Mouse (Mus musculus) stomach, postnatal 0 days (tissue): ENCODE results near the gene Uaca. TPM values are rescaled to one million over a fixed set of nuclear protein-coding genes. Genes with fewer than 3 reads are reported as not detected.

Source experiments
- ATAC-seq: fragments of 200-750 bp; cut with Nextera tagmentation; 2 replicates; pipeline ENCODE4 v1.8.0; 2017; ENCODE audit not compliant: low FRiP score, low TSS enrichment
- DNase-seq: peaks from one replicate; pipeline ENCODE4 v3.0.0-alpha.2; 2016; ENCODE audit warnings: low spot score
- H3K27ac ChIP-seq: fragments of 300-500 bp; sonication (generic); replicated peaks from 2 replicates; pipeline ENCODE4 v1.5.1; 2014; ENCODE audit warnings: mild to moderate bottlenecking, control low read depth
- H3K27me3 ChIP-seq: fragments of 300-500 bp; sonication (generic); 2 replicates; pipeline ENCODE4 v1.6.1; 2014; ENCODE audit warnings: low read length; ENCODE audit not compliant: control insufficient read depth, insufficient read depth
- H3K36me3 ChIP-seq: fragments of 300-500 bp; sonication (generic); 2 replicates; pipeline ENCODE4 v1.6.1; 2014; ENCODE audit warnings: low read length, mixed read lengths; ENCODE audit not compliant: control insufficient read depth, insufficient read depth
- H3K4me1 ChIP-seq: fragments of 300-500 bp; sonication (generic); replicated peaks from 2 replicates; pipeline ENCODE4 v1.6.1; 2014; ENCODE audit warnings: antibody characterized with exemption; ENCODE audit not compliant: control insufficient read depth, insufficient read depth
- H3K4me2 ChIP-seq: fragments of 300-500 bp; sonication (generic); replicated peaks from 2 replicates; pipeline ENCODE4 v1.6.1; 2014; ENCODE audit warnings: low read depth, mild to moderate bottlenecking, control low read depth, moderate library complexity
- H3K4me3 ChIP-seq: fragments of 300-500 bp; sonication (generic); 2 replicates; pipeline ENCODE4 v1.5.1; 2014; ENCODE audit warnings: low read depth, low read length, control low read depth
- H3K9ac ChIP-seq: fragments of 300-500 bp; sonication (generic); 2 replicates; pipeline ENCODE4 v1.6.1; 2014; ENCODE audit warnings: mild to moderate bottlenecking, low read length, control low read depth, mixed read lengths
- H3K9me3 ChIP-seq: fragments of 300-500 bp; sonication (generic); 2 replicates; pipeline ENCODE4 v1.6.1; 2016; ENCODE audit warnings: low read length; ENCODE audit not compliant: control insufficient read depth
- CTCF ChIP-seq: IDR thresholded peaks from 2 replicates; pipeline ENCODE4 v1.5.1; 2016; ENCODE audit warnings: antibody characterized with exemption, low read depth, mild to moderate bottlenecking, moderate library complexity
- EP300 ChIP-seq: optimal IDR thresholded peaks from 2 replicates; pipeline ENCODE3; 2016; ENCODE audit warnings: antibody characterized with exemption
- WGBS: fragments of 180-500 bp; shearing (Covaris S2); extraction: QIAGEN DNeasy Blood & Tissue Kit; methylation state at CpG from one replicate; pipeline ENCODE4 v1.1.7; 2014; 5-methylcytosine and 5-hydroxymethylcytosine counted together
- polyA plus RNA-seq: library from polyadenylated mRNA; unstranded; fragments of >200 nt; fragmentation: Nextera tagmentation; extraction: Ambion mirVana; gene quantifications from 2 replicates; pipeline ENCODE4 v1.2.1, GENCODE M21; 2015

Uaca gene
- polyA plus RNA-seq, 1 experiment from 2014 or later = 17.3 TPM

DNA sequence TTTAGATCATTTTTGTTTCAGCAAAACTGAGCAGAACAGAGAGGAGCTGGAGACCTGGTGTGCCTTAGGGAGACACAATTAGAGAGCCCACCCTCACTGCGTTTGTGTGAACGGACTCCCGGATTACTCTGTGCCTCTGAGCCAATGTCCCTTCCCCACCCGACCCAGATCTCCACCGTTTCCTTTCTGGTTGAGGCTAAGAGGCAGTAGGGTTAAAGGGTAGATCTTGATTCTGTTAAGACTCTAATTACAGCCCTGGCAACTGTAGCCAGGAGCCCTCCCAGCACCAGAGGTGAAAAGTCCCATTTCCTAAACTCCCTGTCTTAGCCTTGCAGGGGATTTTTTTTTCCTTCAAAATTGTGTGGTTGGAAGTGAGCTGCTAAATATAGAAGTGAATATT lies 47.1 kb downstream of the Uaca start:
- H3K27me3 ChIP-seq = no peaks in the 10 kb centered on the region
- DNase-seq (no peak), ATAC-seq (no peak)
- 0 out of 2 replicates have a peak, but pooled peaks cover 7% of the 10 kb centered on the region for H3K4me1 ChIP-seq
- TF ChIP-seq EP300 (no peak), CTCF (no peak)
- 35% methylated on average over 5 of the region's 5 CpGs for WGBS
- H3K36me3 ChIP-seq = no peaks in the 10 kb centered on the region
- H3K4me2 ChIP-seq = no peak overlapping the region
- H3K9me3 ChIP-seq = no peaks in the 10 kb centered on the region
- H3K4me3 ChIP-seq = no peak overlapping the region
- 0 out of 2 replicates have a peak overlapping the region, but pooled peaks have one; percentile 27 for H3K9ac ChIP-seq
- peak overlapping the region; percentile 13; the same call in 1 of the 2 replicates for H3K27ac ChIP-seq

DNA sequence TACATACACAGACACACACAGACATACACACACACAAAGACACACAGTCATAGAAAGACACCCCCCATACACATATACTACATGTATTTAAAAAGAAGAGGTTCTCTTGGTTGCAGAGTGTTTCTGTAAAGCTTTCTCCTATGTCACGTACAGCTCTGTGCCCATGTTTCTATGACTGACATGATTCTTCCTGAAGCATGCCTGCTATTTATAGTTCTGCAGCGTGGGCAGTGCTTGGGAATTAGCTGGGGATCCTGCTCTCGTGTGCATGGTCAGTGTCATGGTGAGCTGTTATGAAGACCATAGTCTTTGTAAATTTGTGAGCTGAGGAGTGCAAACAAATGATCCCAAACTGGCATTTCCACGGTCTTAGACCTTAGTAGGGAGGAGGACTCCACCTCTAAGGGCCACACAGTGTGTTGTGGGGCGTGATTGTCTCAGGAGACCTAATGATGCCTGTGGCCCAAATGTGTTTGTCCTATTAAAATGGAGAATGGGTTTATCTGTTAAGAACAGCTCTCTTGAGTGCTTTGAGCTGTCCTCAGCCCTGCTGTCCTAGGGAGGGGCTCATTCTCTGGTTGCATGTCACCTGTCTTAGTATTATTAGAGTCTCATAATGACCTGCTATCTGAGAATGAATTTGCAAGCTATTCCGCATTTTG lies 49.2 kb downstream of the Uaca start:
- no peaks in the 10 kb centered on the region for H3K27me3 ChIP-seq
- 0 out of 2 replicates have a peak, but pooled peaks cover 2% of the 10 kb centered on the region for H3K4me1 ChIP-seq
- ATAC-seq = no peak
- H3K4me3 ChIP-seq = no peak overlapping the region
- H3K36me3 ChIP-seq = no peaks in the 10 kb centered on the region
- no peak overlapping the region for H3K9ac ChIP-seq
- no peak overlapping the region for H3K27ac ChIP-seq
- no peak for DNase-seq
- TF ChIP-seq EP300 = no peak
- TF ChIP-seq CTCF = no peak
- WGBS = 69% methylated on average over 6 of the region's 6 CpGs
- no peak overlapping the region for H3K4me2 ChIP-seq
- H3K9me3 ChIP-seq = no peaks in the 10 kb centered on the region

DNA sequence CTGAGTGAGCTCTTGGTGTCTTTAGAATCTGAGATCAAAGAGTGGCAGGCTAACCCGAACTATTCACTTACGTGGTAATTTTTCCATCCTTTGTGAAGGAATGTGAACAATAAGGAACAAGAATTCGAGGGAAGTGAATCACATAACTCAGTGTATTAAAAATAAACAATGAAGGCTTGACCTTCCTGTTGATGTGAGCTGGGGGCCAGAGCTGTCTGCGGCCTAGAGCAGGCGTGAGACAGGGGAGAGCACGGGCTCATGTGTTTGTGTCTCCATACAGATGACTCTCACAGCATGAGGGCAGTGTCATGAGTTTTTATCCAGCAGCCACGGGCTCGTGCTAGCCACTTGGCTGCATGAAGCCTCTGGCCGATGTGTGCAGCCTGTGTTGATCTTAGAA lies 54.4 kb downstream of the Uaca start:
- WGBS = 24% methylated on average over 9 of the region's 9 CpGs
- H3K9ac ChIP-seq = no peak overlapping the region

DNA sequence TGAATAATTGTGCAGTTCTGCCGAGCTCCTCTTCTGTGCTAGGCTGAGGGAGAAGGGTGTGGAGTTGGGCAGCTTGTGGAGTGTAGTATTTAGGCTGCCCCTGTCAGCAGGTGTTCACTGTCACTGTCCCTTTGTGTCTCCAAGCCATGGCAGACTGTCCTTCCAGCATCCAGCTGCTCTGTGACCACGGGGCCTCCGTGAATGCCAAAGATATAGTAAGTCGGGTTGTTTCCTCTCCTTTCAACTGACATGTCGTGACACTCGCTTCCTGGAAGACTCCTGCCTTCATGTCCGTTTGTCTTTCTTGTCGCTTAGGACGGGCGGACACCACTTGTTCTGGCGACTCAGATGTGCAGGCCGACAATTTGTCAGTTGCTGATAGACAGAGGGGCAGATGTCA lies 55.6 kb downstream of the Uaca start:
- ATAC-seq = no peak
- 78% methylated on average over 12 of the region's 12 CpGs for WGBS

More for the DNA sequence above, 54.4 kb downstream of the Uaca start:
- ATAC-seq (no peak), DNase-seq (no peak)
- Histone ChIP-seq H3K4me1 (no peaks in the 10 kb centered on the region), H3K27me3 (no peaks in the 10 kb centered on the region), H3K4me3 (no peak overlapping the region), H3K9me3 (no peaks in the 10 kb centered on the region), H3K36me3 (no peaks in the 10 kb centered on the region; the same call in 1 of the 2 replicates), H3K27ac (no peak overlapping the region), H3K4me2 (no peak overlapping the region)
- TF ChIP-seq CTCF = no peak
- no peak for TF ChIP-seq EP300

DNA sequence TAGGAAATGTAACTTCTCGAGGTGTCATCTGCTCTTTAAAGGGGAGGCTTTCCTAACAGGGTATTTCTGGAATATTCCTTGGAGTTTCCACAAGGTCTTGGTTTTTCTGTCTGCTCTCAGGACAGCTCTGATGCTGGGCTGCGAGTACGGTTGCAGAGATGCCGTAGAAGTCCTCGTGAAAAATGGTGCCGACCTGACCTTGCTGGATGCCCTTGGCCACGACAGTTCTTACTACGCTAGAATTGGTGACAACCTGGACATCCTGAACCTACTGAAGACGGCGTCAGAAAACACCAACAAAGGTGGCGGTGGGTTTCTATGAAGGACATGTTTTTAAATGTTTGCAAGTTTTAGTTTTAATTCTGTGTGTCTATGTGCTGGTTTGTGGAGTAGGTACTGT lies 59.9 kb downstream of the Uaca start:
- Histone ChIP-seq H3K4me3 (no peak overlapping the region), H3K27ac (no peak overlapping the region), H3K4me1 (no peaks in the 10 kb centered on the region), H3K27me3 (no peaks in the 10 kb centered on the region), H3K9ac (no peak overlapping the region), H3K9me3 (no peaks in the 10 kb centered on the region), H3K4me2 (no peak overlapping the region), H3K36me3 (no peaks in the 10 kb centered on the region; the same call in 1 of the 2 replicates)
- DNase-seq = no peak
- TF ChIP-seq CTCF (no peak), EP300 (no peak)
- 91% methylated on average over 11 of the region's 11 CpGs for WGBS
- no peak for ATAC-seq

More for the DNA sequence above, 55.6 kb downstream of the Uaca start:
- Histone ChIP-seq H3K9me3 (no peaks in the 10 kb centered on the region), H3K4me3 (no peak overlapping the region), H3K4me1 (no peaks in the 10 kb centered on the region), H3K27ac (no peak overlapping the region), H3K9ac (no peak overlapping the region), H3K27me3 (no peaks in the 10 kb centered on the region), H3K4me2 (no peak overlapping the region), H3K36me3 (no peaks in the 10 kb centered on the region; the same call in 1 of the 2 replicates)
- TF ChIP-seq EP300 = no peak
- no peak for TF ChIP-seq CTCF
- DNase-seq = no peak

DNA sequence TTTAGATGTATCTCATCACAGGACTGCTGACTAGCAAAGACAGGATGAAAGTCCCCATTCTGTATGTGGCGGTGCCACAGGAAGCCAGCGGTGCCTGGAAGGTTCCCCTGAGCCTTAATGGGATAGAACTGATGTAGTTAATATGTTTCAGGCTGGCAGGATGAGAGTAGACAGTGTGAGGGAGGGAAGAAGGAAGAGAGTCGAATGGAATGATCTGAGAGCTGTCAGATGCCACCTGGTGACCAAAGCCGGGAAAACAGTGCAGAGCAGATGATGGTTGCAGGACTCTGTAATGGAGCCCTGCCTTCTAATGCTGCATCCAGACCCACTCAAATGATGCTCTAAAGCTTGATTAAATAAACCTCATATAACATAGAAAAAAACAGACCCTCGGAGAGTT lies 63.5 kb downstream of the Uaca start:
- TF ChIP-seq CTCF (peak; percentile 83), EP300 (no peak)
- Histone ChIP-seq H3K4me2 (no peak overlapping the region), H3K27me3 (no peaks in the 10 kb centered on the region), H3K9ac (no peak overlapping the region), H3K36me3 (peaks cover 3% of the 10 kb centered on the region; the same call in 1 of the 2 replicates), H3K4me1 (no peaks in the 10 kb centered on the region), H3K27ac (no peak overlapping the region), H3K9me3 (no peaks in the 10 kb centered on the region), H3K4me3 (no peak overlapping the region)
- 26% methylated on average over 5 of the region's 5 CpGs for WGBS
- ATAC-seq (peak; percentile 78), DNase-seq (peak; percentile 65)
